Mouse (Mus musculus): ENCODE data around the gene Coro1a. TPM values are rescaled to one million over a fixed set of nuclear protein-coding genes. Genes with fewer than 3 reads are reported as not detected.

The Coro1a gene
- total and polyA plus RNA-seq, 3 experiments: 203 to 349 (median 312) TPM

- no peak for TF ChIP-seq GABPA (IDR thresholded peaks at IDR 0.05; ENCODE audit: insufficient replicate concordance, low read depth, low read length)
- TF ChIP-seq USF2 (conservative IDR thresholded peaks at IDR 0.05; ENCODE audit: low read depth, low read length): no peak
- no peak for TF ChIP-seq ZNF384 (IDR thresholded peaks at IDR 0.05; ENCODE audit: low read depth, low read length)
- TF ChIP-seq IRF4 (IDR thresholded peaks at IDR 0.05; ENCODE audit: low read depth, low read length): no peak
- no peak for TF ChIP-seq JUN (IDR thresholded peaks at IDR 0.05; ENCODE audit: insufficient read depth, low read depth, low read length)
Measured at GRCm38 (mm10) chr7:126694441-126695051, 13.0 kb downstream of the Coro1a start (continued).

GRCm38 (mm10) chr7:126693781-126694180 is 13.8 kb downstream of the Coro1a start:
- Histone ChIP-seq H3K9me3 (replicated peaks; ENCODE audit: low read length) (no peaks in the 10 kb centered on the region), H3K79me2 (replicated peaks; ENCODE audit: control insufficient read depth, extremely low read depth, insufficient read depth, poor library complexity, severe bottlenecking) (peaks cover 24% of the 10 kb centered on the region), H3K9ac (ENCODE audit: insufficient read depth, low read depth) (no peak overlapping the region), H3K36me3 (replicated peaks in 1 of 2; ENCODE audit: control insufficient read depth in 1 of 2, insufficient read depth in 1 of 2, low read length in 1 of 2) (peaks cover 30 to 60% of the 10 kb centered on the region in 2 experiments), H3K4me3 (replicated peaks in 1 of 3; ENCODE audit: low read depth in 2 of 3, low read length in 2 of 3, poor library complexity in 1 of 3) (no peak overlapping the region), H3K4me1 (ENCODE audit: control insufficient read depth in 1 of 2, insufficient read depth in 2 of 2) (peaks cover 14 to 33% of the 10 kb centered on the region in 2 experiments), H3K27me3 (replicated peaks) (no peaks in the 10 kb centered on the region), H3K27ac (ENCODE audit: insufficient read depth, low read depth) (no peak overlapping the region), H3K4me2 (ENCODE audit: insufficient read depth, low read depth, poor library complexity, severe bottlenecking) (no peak overlapping the region)
- dilution Hi-C loops (cut with MboI; ENCODE audit: extremely low pct_ligation_motif_present, extremely low pct_unique_long_range_greater_than_20kb, low sequenced_read_pairs): no loop called here
- in situ Hi-C loops (cut with MboI; ENCODE audit: low pct_ligation_motif_present, low pct_unique_long_range_greater_than_20kb, low sequenced_read_pairs): loop anchor here (5.0 kb wide), 2 partner anchors 51 to 494 kb away; no protein-coding TSS in a partner anchor
- no peak for DNase-seq (ENCODE audit: extremely low read depth)
- TF ChIP-seq ELF1 (IDR thresholded peaks at IDR 0.05; ENCODE audit: low read depth, low read length) (no peak), MAZ (IDR thresholded peaks at IDR 0.05; ENCODE audit: low read depth, low read length) (no peak)

- Histone ChIP-seq H3K4me1 (ENCODE audit: control insufficient read depth in 1 of 2, insufficient read depth in 2 of 2) (peaks cover 14 to 36% of the 10 kb centered on the region in 2 experiments), H3K9ac (ENCODE audit: insufficient read depth, low read depth) (no peak overlapping the region), H3K4me2 (ENCODE audit: insufficient read depth, low read depth, poor library complexity, severe bottlenecking) (no peak overlapping the region), H3K4me3 (replicated peaks in 1 of 3; ENCODE audit: low read depth in 2 of 3, low read length in 2 of 3, poor library complexity in 1 of 3) (no peak overlapping the region), H3K9me3 (replicated peaks; ENCODE audit: low read length) (no peaks in the 10 kb centered on the region), H3K36me3 (replicated peaks in 1 of 2; ENCODE audit: control insufficient read depth in 1 of 2, insufficient read depth in 1 of 2, low read length in 1 of 2) (peaks cover 29 to 57% of the 10 kb centered on the region in 2 experiments), H3K27ac (ENCODE audit: insufficient read depth, low read depth) (no peak overlapping the region), H3K79me2 (replicated peaks; ENCODE audit: control insufficient read depth, extremely low read depth, insufficient read depth, poor library complexity, severe bottlenecking) (peaks cover 24% of the 10 kb centered on the region), H3K27me3 (replicated peaks) (no peaks in the 10 kb centered on the region)
- dilution Hi-C loops (cut with MboI; ENCODE audit: extremely low pct_ligation_motif_present, extremely low pct_unique_long_range_greater_than_20kb, low sequenced_read_pairs) (no loop called here), in situ Hi-C loops (cut with MboI; ENCODE audit: low pct_ligation_motif_present, low pct_unique_long_range_greater_than_20kb, low sequenced_read_pairs) (loop anchor here (5.0 kb wide), 2 partner anchors 51 to 494 kb away; no protein-coding TSS in a partner anchor)
- peak; percentile 90 for DNase-seq (ENCODE audit: extremely low read depth)
- no peak for TF ChIP-seq ZKSCAN1 (IDR thresholded peaks at IDR 0.05; ENCODE audit: borderline replicate concordance, low read depth, low read length)
- 0 out of 2 replicates have a peak, but pooled peaks have one; percentile 31 for TF ChIP-seq IRF4 (IDR thresholded peaks at IDR 0.05; ENCODE audit: low read depth, low read length)
- peak; percentile 42; the same call in 1 of the 2 replicates for TF ChIP-seq NELFE (IDR thresholded peaks at IDR 0.05; ENCODE audit: low read depth, low read length)
- TF ChIP-seq ELF1 (IDR thresholded peaks at IDR 0.05; ENCODE audit: low read depth, low read length): 0 out of 2 replicates have a peak, but pooled peaks have one; percentile 16
- 0 out of 2 replicates have a peak, but pooled peaks have one; percentile 68 for TF ChIP-seq MAZ (IDR thresholded peaks at IDR 0.05; ENCODE audit: low read depth, low read length)
- TF ChIP-seq MEF2A (IDR thresholded peaks at IDR 0.05; ENCODE audit: borderline replicate concordance, low read depth, low read length): no peak
- peak; percentile 87 to 95 for TF ChIP-seq CTCF (conservative IDR thresholded peaks at IDR 0.05 in 1 of 2, IDR thresholded peaks at IDR 0.05 in 1 of 2; ENCODE audit: low read depth in 2 of 2, low read length in 2 of 2)
- TF ChIP-seq MYC (IDR thresholded peaks at IDR 0.05; ENCODE audit: low read depth, low read length): 0 out of 2 replicates have a peak, but pooled peaks have one; percentile 32
- 0 out of 2 replicates have a peak, but pooled peaks have one; percentile 20 for TF ChIP-seq HCFC1 (IDR thresholded peaks at IDR 0.05; ENCODE audit: low read depth, low read length)
- no peak for TF ChIP-seq MAX (IDR thresholded peaks at IDR 0.05; ENCODE audit: low read length)
- no peak for TF ChIP-seq MAFK (IDR thresholded peaks at IDR 0.05; ENCODE audit: insufficient replicate concordance, low read length)
- TF ChIP-seq ETS1 (conservative IDR thresholded peaks at IDR 0.05; ENCODE audit: low read depth, low read length): no peak
- TF ChIP-seq USF1 (IDR thresholded peaks at IDR 0.05; ENCODE audit: low read depth, low read length): no peak
- TF ChIP-seq NRF1 (IDR thresholded peaks at IDR 0.05; ENCODE audit: low read depth, low read length): no peak
- TF ChIP-seq UBTF (IDR thresholded peaks at IDR 0.05; ENCODE audit: low read depth, low read length): no peak
- TF ChIP-seq RCOR1 (conservative IDR thresholded peaks at IDR 0.05; ENCODE audit: low read depth, low read length): no peak
- TF ChIP-seq ZNF384 (IDR thresholded peaks at IDR 0.05; ENCODE audit: low read depth, low read length): peak; percentile 34; the same call in 1 of the 2 replicates
- TF ChIP-seq SIN3A (IDR thresholded peaks at IDR 0.05; ENCODE audit: low read length): peak; percentile 35; the same call in 1 of the 2 replicates
- TF ChIP-seq TBP (conservative IDR thresholded peaks at IDR 0.05; ENCODE audit: low read depth, low read length): no peak
- no peak for TF ChIP-seq E2F4 (IDR thresholded peaks at IDR 0.05; ENCODE audit: insufficient replicate concordance, low read depth, low read length)
- TF ChIP-seq CHD2 (IDR thresholded peaks at IDR 0.05; ENCODE audit: low read length): no peak
- TF ChIP-seq CHD1 (IDR thresholded peaks at IDR 0.05; ENCODE audit: low read depth, low read length): no peak
- no peak for TF ChIP-seq PAX5 (IDR thresholded peaks at IDR 0.05; ENCODE audit: low read length)
- peak; percentile 75 for TF ChIP-seq SMC3 (IDR thresholded peaks at IDR 0.05; ENCODE audit: low read depth, low read length)
- no peak for TF ChIP-seq JUN (IDR thresholded peaks at IDR 0.05; ENCODE audit: insufficient read depth, low read depth, low read length)
- peak; percentile 94 for TF ChIP-seq RAD21 (IDR thresholded peaks at IDR 0.05; ENCODE audit: low read depth, low read length)
Measured at GRCm38 (mm10) chr7:126693256-126693655, 14.3 kb downstream of the Coro1a start.
